Mouse (Mus musculus): Measurements from ENCODE around the gene Eid3.

DNA sequence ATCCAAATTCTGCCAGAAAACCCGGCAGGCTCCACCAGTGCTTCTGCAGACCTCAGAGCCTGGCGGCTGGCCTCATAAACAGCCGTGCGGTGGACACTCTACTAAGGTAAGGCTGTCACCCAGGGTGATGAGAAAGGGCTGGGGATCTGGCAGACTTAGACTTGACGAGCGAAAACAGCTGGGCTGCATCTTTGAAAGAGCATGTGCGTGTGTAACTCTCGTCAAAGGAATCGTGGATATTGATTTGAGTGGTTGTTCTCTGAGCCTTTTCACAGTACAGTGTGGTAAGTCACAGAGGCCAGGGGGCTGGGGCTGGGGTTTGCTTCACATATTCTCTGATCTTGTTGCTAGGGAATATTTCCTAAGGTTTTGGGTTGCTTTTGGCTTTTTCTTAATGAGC lies 32.5 kb upstream of the Eid3 start, which contains the start of gene Txnrd1:
- TF ChIP-seq CTCF (IDR thresholded peaks at IDR 0.05; ENCODE audit: extremely low read depth, insufficient read depth, insufficient read length, insufficient replicate concordance): no peak
- no peak for TF ChIP-seq POLR2A (IDR thresholded peaks at IDR 0.05; ENCODE audit: low read depth, low read length)
